Mouse (Mus musculus) stomach, postnatal 0 days (tissue): ENCODE results near the gene 1700022I11Rik. TPM values are rescaled to one million over a fixed set of nuclear protein-coding genes. Genes with fewer than 3 reads are reported as not detected.

Experiments used
- ATAC-seq: fragments of 200-750 bp; cut with Nextera tagmentation; 2 replicates; pipeline ENCODE4 v1.8.0; 2017; ENCODE audit not compliant: low FRiP score, low TSS enrichment
- DNase-seq: peaks from one replicate; pipeline ENCODE4 v3.0.0-alpha.2; 2016; ENCODE audit warnings: low spot score
- H3K27ac ChIP-seq: fragments of 300-500 bp; sonication (generic); replicated peaks from 2 replicates; pipeline ENCODE4 v1.5.1; 2014; ENCODE audit warnings: mild to moderate bottlenecking, control low read depth
- H3K27me3 ChIP-seq: fragments of 300-500 bp; sonication (generic); 2 replicates; pipeline ENCODE4 v1.6.1; 2014; ENCODE audit warnings: low read length; ENCODE audit not compliant: control insufficient read depth, insufficient read depth
- H3K36me3 ChIP-seq: fragments of 300-500 bp; sonication (generic); 2 replicates; pipeline ENCODE4 v1.6.1; 2014; ENCODE audit warnings: low read length, mixed read lengths; ENCODE audit not compliant: control insufficient read depth, insufficient read depth
- H3K4me1 ChIP-seq: fragments of 300-500 bp; sonication (generic); replicated peaks from 2 replicates; pipeline ENCODE4 v1.6.1; 2014; ENCODE audit warnings: antibody characterized with exemption; ENCODE audit not compliant: control insufficient read depth, insufficient read depth
- H3K4me2 ChIP-seq: fragments of 300-500 bp; sonication (generic); replicated peaks from 2 replicates; pipeline ENCODE4 v1.6.1; 2014; ENCODE audit warnings: low read depth, mild to moderate bottlenecking, control low read depth, moderate library complexity
- H3K4me3 ChIP-seq: fragments of 300-500 bp; sonication (generic); 2 replicates; pipeline ENCODE4 v1.5.1; 2014; ENCODE audit warnings: low read depth, low read length, control low read depth
- H3K9ac ChIP-seq: fragments of 300-500 bp; sonication (generic); 2 replicates; pipeline ENCODE4 v1.6.1; 2014; ENCODE audit warnings: mild to moderate bottlenecking, low read length, control low read depth, mixed read lengths
- H3K9me3 ChIP-seq: fragments of 300-500 bp; sonication (generic); 2 replicates; pipeline ENCODE4 v1.6.1; 2016; ENCODE audit warnings: low read length; ENCODE audit not compliant: control insufficient read depth
- CTCF ChIP-seq: IDR thresholded peaks from 2 replicates; pipeline ENCODE4 v1.5.1; 2016; ENCODE audit warnings: antibody characterized with exemption, low read depth, mild to moderate bottlenecking, moderate library complexity
- EP300 ChIP-seq: optimal IDR thresholded peaks from 2 replicates; pipeline ENCODE3; 2016; ENCODE audit warnings: antibody characterized with exemption
- WGBS: fragments of 180-500 bp; shearing (Covaris S2); extraction: QIAGEN DNeasy Blood & Tissue Kit; methylation state at CpG from one replicate; pipeline ENCODE4 v1.1.7; 2014; 5-methylcytosine and 5-hydroxymethylcytosine counted together
- polyA plus RNA-seq: library from polyadenylated mRNA; unstranded; fragments of >200 nt; fragmentation: Nextera tagmentation; extraction: Ambion mirVana; gene quantifications from 2 replicates; pipeline ENCODE4 v1.2.1, GENCODE M21; 2015

1700022I11Rik gene
- polyA plus RNA-seq, 1 experiment from 2014 or later: 0.46 TPM

GRCm38 (mm10) chr4:42958942-42959341 lies 10.5 kb upstream of the 1700022I11Rik start:
- no peak for TF ChIP-seq EP300
- Histone ChIP-seq H3K4me3 (no peak overlapping the region), H3K9ac (no peak overlapping the region), H3K4me2 (no peak overlapping the region), H3K9me3 (no peaks in the 10 kb centered on the region), H3K27me3 (no peaks in the 10 kb centered on the region), H3K4me1 (no peaks in the 10 kb centered on the region), H3K36me3 (peaks cover 2% of the 10 kb centered on the region; the same call in 1 of the 2 replicates), H3K27ac (no peak overlapping the region)
- WGBS: 61% methylated on average over 8 of the region's 8 CpGs
- DNase-seq (no peak), ATAC-seq (no peak)

- Histone ChIP-seq H3K27me3 (no peaks in the 10 kb centered on the region), H3K4me1 (no peaks in the 10 kb centered on the region), H3K36me3 (peaks cover 2% of the 10 kb centered on the region; the same call in 1 of the 2 replicates), H3K4me3 (no peak overlapping the region), H3K9me3 (no peaks in the 10 kb centered on the region), H3K27ac (no peak overlapping the region), H3K9ac (no peak overlapping the region), H3K4me2 (no peak overlapping the region)
- DNase-seq: no peak
- TF ChIP-seq EP300 (no peak), CTCF (no peak)
- WGBS: 66% methylated on average over 4 of the region's 4 CpGs
- no peak for ATAC-seq
Observed at GRCm38 (mm10) chr4:42959382-42959781, 10.0 kb upstream of the 1700022I11Rik start.

GRCm38 (mm10) chr4:42961592-42961991 lies 7.8 kb upstream of the 1700022I11Rik start:
- Histone ChIP-seq H3K9me3 (no peaks in the 10 kb centered on the region), H3K4me3 (no peak overlapping the region), H3K36me3 (peaks cover 2% of the 10 kb centered on the region; the same call in 1 of the 2 replicates), H3K4me1 (no peaks in the 10 kb centered on the region), H3K27me3 (no peaks in the 10 kb centered on the region), H3K9ac (no peak overlapping the region), H3K27ac (no peak overlapping the region), H3K4me2 (no peak overlapping the region)
- TF ChIP-seq EP300 (no peak), CTCF (peak; percentile 82)
- ATAC-seq (no peak), DNase-seq (peak; percentile 63)
- WGBS: 22% methylated on average over 4 of the region's 4 CpGs

GRCm38 (mm10) chr4:42963480-42963879 lies 5.9 kb upstream of the 1700022I11Rik start:
- DNase-seq: no peak
- H3K4me1 ChIP-seq: no peaks in the 10 kb centered on the region
- TF ChIP-seq EP300 (no peak), CTCF (peak; percentile 54)
- no peak overlapping the region for H3K4me2 ChIP-seq
- WGBS: 91% methylated on average over 2 of the region's 2 CpGs
- H3K4me3 ChIP-seq: no peak overlapping the region
- H3K27me3 ChIP-seq: no peaks in the 10 kb centered on the region
- no peaks in the 10 kb centered on the region for H3K9me3 ChIP-seq
- H3K27ac ChIP-seq: no peak overlapping the region
- no peak overlapping the region for H3K9ac ChIP-seq
- H3K36me3 ChIP-seq: no peaks in the 10 kb centered on the region
- no peak for ATAC-seq

- H3K4me2 ChIP-seq: 0 out of 2 replicates have a peak overlapping the region, but pooled peaks have one; percentile 18
- TF ChIP-seq EP300 (no peak), CTCF (peak; percentile 92)
- no peaks in the 10 kb centered on the region for H3K9me3 ChIP-seq
- ATAC-seq: no peak; the same call in 1 of the 2 replicates
- DNase-seq: peak; percentile 52
- WGBS: 20% methylated on average over 12 of the region's 12 CpGs
- peak overlapping the region; percentile 13; the same call in 1 of the 2 replicates for H3K9ac ChIP-seq
- no peak overlapping the region for H3K27ac ChIP-seq
- H3K4me1 ChIP-seq: no peaks in the 10 kb centered on the region
- no peaks in the 10 kb centered on the region for H3K27me3 ChIP-seq
- H3K36me3 ChIP-seq: no peaks in the 10 kb centered on the region
- no peak overlapping the region for H3K4me3 ChIP-seq
Observed at GRCm38 (mm10) chr4:42965039-42965719, 4.2 kb upstream of the 1700022I11Rik start.

GRCm38 (mm10) chr4:42972952-42973351 lies 3.5 kb downstream of the 1700022I11Rik start:
- no peak for ATAC-seq
- Histone ChIP-seq H3K36me3 (no peaks in the 10 kb centered on the region), H3K9ac (no peak overlapping the region), H3K4me1 (no peaks in the 10 kb centered on the region), H3K27ac (no peak overlapping the region), H3K4me3 (no peak overlapping the region), H3K27me3 (no peaks in the 10 kb centered on the region), H3K9me3 (no peaks in the 10 kb centered on the region), H3K4me2 (no peak overlapping the region)
- TF ChIP-seq EP300: no peak
- TF ChIP-seq CTCF: no peak
- no peak for DNase-seq
- 74% methylated on average over 4 of the region's 4 CpGs for WGBS
